Mouse (Mus musculus): ENCODE data around the gene Phka1. TPM values are rescaled to one million over a fixed set of nuclear protein-coding genes. Genes with fewer than 3 reads are reported as not detected.

Phka1 gene
- polyA plus RNA-seq, 1 experiment from 2014 or later = 8.6 TPM

DNA sequence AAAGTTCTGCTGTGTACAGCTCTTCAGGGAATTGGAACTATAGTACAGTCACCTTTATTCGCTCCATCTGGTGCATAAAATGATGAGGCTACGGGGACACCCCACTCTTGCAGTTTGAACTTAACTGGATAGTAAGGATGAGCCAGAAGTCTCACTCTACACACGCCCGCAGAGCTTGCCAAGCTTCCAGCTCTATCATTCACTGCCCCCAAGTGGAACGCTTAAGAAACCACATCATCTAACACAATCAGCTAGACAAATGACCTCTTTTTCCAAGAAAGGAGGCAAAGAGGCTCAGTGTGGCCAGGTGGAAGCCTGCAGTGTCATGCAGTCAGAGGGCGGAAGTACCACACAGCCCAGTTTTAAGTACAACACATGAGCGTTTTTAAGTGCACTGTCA is 158.5 kb downstream of the Phka1 start:
- no peak for ATAC-seq (replicated peaks; ENCODE audit: low FRiP score, low TSS enrichment, low read depth)
- WGBS = 73% methylated on average over 7 of the region's 7 CpGs
- 0 out of 2 replicates have a peak, but pooled peaks cover 6% of the 10 kb centered on the region for H3K27me3 ChIP-seq (replicated peaks; ENCODE audit: control insufficient read depth, insufficient read depth, low read length)
- no peaks in the 10 kb centered on the region for H3K4me1 ChIP-seq (replicated peaks; ENCODE audit: control insufficient read depth, insufficient read depth, low read length)
- no peak overlapping the region for H3K27ac ChIP-seq (ENCODE audit: low read depth)
- no peak overlapping the region for H3K9ac ChIP-seq (ENCODE audit: low read length)
- H3K4me3 ChIP-seq (ENCODE audit: low read depth, low read length) = no peak overlapping the region
- H3K9me3 ChIP-seq (ENCODE audit: control insufficient read depth, low read length) = no peaks in the 10 kb centered on the region
- H3K4me2 ChIP-seq (ENCODE audit: low read length) = no peak overlapping the region
- DNase-seq (ENCODE audit: low spot score) = no peak
- H3K36me3 ChIP-seq (ENCODE audit: control insufficient read depth, insufficient read depth, low read length) = no peaks in the 10 kb centered on the region

DNA sequence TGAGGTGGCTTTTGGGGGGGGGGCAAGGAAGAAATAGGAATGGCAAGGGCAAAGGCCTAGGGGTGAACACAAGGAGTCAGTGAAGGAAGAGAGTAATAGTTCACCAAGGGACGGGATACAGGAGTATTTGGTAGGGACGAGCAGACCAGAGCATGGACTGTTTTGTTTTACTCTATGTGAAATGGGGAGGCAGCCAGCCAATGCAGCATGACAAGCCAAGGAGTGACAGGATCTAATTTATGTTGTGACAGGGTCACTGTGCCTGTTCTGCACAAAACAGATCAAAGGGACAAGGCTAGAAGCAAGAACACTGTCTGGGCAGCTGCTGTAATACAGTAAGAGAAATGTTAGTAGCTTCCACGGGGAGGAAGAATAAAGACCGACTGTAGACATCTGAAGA is 164.4 kb downstream of the Phka1 start:
- DNase-seq (ENCODE audit: low spot score) (no peak), ATAC-seq (replicated peaks; ENCODE audit: low FRiP score, low TSS enrichment, low read depth) (no peak)
- no peak overlapping the region for H3K4me3 ChIP-seq (ENCODE audit: low read depth, low read length)
- no peaks in the 10 kb centered on the region for H3K4me1 ChIP-seq (replicated peaks; ENCODE audit: control insufficient read depth, insufficient read depth, low read length)
- WGBS = 80% methylated on average over 4 of the region's 4 CpGs
- H3K4me2 ChIP-seq (ENCODE audit: low read length) = no peak overlapping the region
- H3K9me3 ChIP-seq (ENCODE audit: control insufficient read depth, low read length) = no peaks in the 10 kb centered on the region
- H3K27me3 ChIP-seq (replicated peaks; ENCODE audit: control insufficient read depth, insufficient read depth, low read length) = 0 out of 2 replicates have a peak, but pooled peaks cover 2% of the 10 kb centered on the region
- no peaks in the 10 kb centered on the region for H3K36me3 ChIP-seq (ENCODE audit: control insufficient read depth, insufficient read depth, low read length)
- no peak overlapping the region for H3K27ac ChIP-seq (ENCODE audit: low read depth)
- H3K9ac ChIP-seq (ENCODE audit: low read length) = no peak overlapping the region

DNA sequence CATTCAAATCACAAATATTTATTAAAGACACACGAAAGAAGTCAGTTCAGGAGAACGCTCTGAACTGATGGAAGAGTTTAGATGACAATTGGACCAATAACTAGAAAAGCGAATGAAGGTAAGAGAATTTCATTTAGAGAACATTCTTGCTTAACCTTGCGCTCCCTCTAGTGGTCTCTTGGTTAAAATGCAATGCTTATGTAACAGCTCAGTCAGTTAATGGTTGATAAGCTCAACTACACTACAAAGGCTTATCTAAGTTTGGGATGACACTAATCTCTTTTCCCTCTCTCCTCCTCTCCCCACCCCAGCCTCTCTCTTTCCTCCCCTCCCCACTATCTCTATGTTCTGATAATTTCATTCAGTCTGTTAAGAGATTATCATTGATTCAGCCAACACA is 165.1 kb downstream of the Phka1 start:
- Histone ChIP-seq H3K4me2 (ENCODE audit: low read length) (no peak overlapping the region), H3K9me3 (ENCODE audit: control insufficient read depth, low read length) (no peaks in the 10 kb centered on the region), H3K27ac (ENCODE audit: low read depth) (no peak overlapping the region), H3K36me3 (ENCODE audit: control insufficient read depth, insufficient read depth, low read length) (no peaks in the 10 kb centered on the region), H3K4me1 (replicated peaks; ENCODE audit: control insufficient read depth, insufficient read depth, low read length) (no peaks in the 10 kb centered on the region), H3K4me3 (ENCODE audit: low read depth, low read length) (no peak overlapping the region), H3K27me3 (replicated peaks; ENCODE audit: control insufficient read depth, insufficient read depth, low read length) (0 out of 2 replicates have a peak, but pooled peaks cover 2% of the 10 kb centered on the region), H3K9ac (ENCODE audit: low read length) (no peak overlapping the region)
- WGBS = 28% methylated on average over 4 of the region's 4 CpGs
- ATAC-seq (replicated peaks; ENCODE audit: low FRiP score, low TSS enrichment, low read depth) = no peak
- no peak for DNase-seq (ENCODE audit: low spot score)

DNA sequence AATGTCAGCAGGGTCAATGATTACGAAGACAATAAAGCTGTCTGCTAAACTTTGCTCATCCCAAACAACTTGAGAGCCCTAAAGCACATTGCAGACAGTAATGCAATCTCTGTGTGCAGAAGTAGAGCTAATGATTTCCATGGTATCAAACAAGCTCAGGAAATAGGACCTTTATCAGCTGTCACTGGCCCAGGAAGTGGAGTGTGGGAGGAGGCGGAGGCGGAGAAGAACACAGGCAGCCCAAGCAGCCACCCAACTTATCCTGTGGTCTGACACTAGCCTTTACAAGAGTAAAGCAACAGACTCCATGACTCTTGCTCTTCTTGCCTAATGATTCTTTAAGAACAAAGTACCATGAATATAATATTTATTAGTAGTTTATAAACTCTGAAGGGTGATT is 165.6 kb downstream of the Phka1 start:
- Histone ChIP-seq H3K27me3 (replicated peaks; ENCODE audit: control insufficient read depth, insufficient read depth, low read length) (0 out of 2 replicates have a peak, but pooled peaks cover 2% of the 10 kb centered on the region), H3K36me3 (ENCODE audit: control insufficient read depth, insufficient read depth, low read length) (no peaks in the 10 kb centered on the region), H3K4me2 (ENCODE audit: low read length) (no peak overlapping the region), H3K4me3 (ENCODE audit: low read depth, low read length) (no peak overlapping the region), H3K9ac (ENCODE audit: low read length) (no peak overlapping the region), H3K4me1 (replicated peaks; ENCODE audit: control insufficient read depth, insufficient read depth, low read length) (no peaks in the 10 kb centered on the region), H3K27ac (ENCODE audit: low read depth) (no peak overlapping the region), H3K9me3 (ENCODE audit: control insufficient read depth, low read length) (no peaks in the 10 kb centered on the region)
- no peak for ATAC-seq (replicated peaks; ENCODE audit: low FRiP score, low TSS enrichment, low read depth)
- whole genome bisulfite sequencing = 86% methylated on average over 3 of the region's 3 CpGs
- DNase-seq (ENCODE audit: low spot score) = no peak

DNA sequence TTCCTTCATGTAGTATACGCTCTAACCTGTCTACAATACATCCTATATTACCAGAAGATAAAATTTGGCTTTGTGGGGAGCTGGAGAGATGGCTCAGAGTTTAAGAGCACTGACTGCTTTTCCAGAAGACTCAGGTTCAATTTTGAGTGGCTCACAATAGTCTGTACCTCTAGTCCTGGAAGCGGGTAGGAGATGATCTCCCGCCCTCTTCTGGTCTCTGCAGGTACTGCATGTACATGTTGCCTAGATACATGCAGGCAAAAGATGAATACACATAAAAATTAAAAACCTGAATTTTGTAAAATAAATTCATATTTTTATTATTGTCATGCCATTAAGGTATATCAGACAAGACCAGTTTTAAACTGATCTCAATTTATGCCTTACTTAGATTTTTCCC is 167.3 kb downstream of the Phka1 start:
- WGBS = 32% methylated on average over 3 of the region's 3 CpGs
- ATAC-seq (replicated peaks; ENCODE audit: low FRiP score, low TSS enrichment, low read depth) (no peak), DNase-seq (ENCODE audit: low spot score) (peak; percentile 83)
- no peak overlapping the region for H3K27ac ChIP-seq (ENCODE audit: low read depth)
- no peak overlapping the region for H3K9ac ChIP-seq (ENCODE audit: low read length)
- no peaks in the 10 kb centered on the region for H3K4me1 ChIP-seq (replicated peaks; ENCODE audit: control insufficient read depth, insufficient read depth, low read length)
- no peak overlapping the region for H3K4me2 ChIP-seq (ENCODE audit: low read length)
- H3K9me3 ChIP-seq (ENCODE audit: control insufficient read depth, low read length) = no peaks in the 10 kb centered on the region
- H3K27me3 ChIP-seq (replicated peaks; ENCODE audit: control insufficient read depth, insufficient read depth, low read length) = 0 out of 2 replicates have a peak, but pooled peaks cover 2% of the 10 kb centered on the region
- no peaks in the 10 kb centered on the region for H3K36me3 ChIP-seq (ENCODE audit: control insufficient read depth, insufficient read depth, low read length)
- no peak overlapping the region for H3K4me3 ChIP-seq (ENCODE audit: low read depth, low read length)

DNA sequence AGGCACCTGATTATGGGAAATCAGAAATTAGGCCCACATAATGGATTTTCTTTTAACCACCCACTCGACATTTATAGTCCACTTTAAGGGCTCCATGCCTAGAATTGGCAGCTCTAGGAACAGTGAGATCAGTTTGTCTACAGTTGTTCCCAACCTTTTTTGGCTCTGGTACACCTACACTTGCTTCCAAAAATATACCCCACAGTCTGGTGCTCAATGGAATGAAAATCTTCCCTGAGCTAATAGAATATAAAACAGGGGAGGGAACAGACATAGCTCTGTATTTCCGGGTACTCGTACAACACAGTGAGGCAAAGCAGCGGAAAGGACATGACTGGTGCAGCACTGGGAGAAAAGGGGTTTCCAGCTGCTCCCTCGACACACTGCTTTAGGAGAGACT is 168.5 kb downstream of the Phka1 start:
- WGBS = 85% methylated on average over 5 of the region's 5 CpGs
- no peak for ATAC-seq (replicated peaks; ENCODE audit: low FRiP score, low TSS enrichment, low read depth)

More for the DNA sequence above, 168.5 kb downstream of the Phka1 start:
- Histone ChIP-seq H3K4me3 (ENCODE audit: low read depth, low read length) (no peak overlapping the region), H3K9ac (ENCODE audit: low read length) (no peak overlapping the region), H3K27ac (ENCODE audit: low read depth) (no peak overlapping the region), H3K27me3 (replicated peaks; ENCODE audit: control insufficient read depth, insufficient read depth, low read length) (0 out of 2 replicates have a peak, but pooled peaks cover 2% of the 10 kb centered on the region), H3K9me3 (ENCODE audit: control insufficient read depth, low read length) (no peaks in the 10 kb centered on the region), H3K36me3 (ENCODE audit: control insufficient read depth, insufficient read depth, low read length) (no peaks in the 10 kb centered on the region), H3K4me1 (replicated peaks; ENCODE audit: control insufficient read depth, insufficient read depth, low read length) (no peaks in the 10 kb centered on the region), H3K4me2 (ENCODE audit: low read length) (no peak overlapping the region)
- DNase-seq (ENCODE audit: low spot score) = no peak

Other genes with a start within 250 kb of the Phka1 start
- gene Hdac8, start 138.9 kb downstream of the Phka1 start, polyA plus RNA-seq (2014; fragmentation: Nextera tagmentation; extraction: Ambion mirVana) = 1.6 and 2.3 TPM in 2 replicates
- gene Gm3880, start 42.7 kb upstream of the Phka1 start, polyA plus RNA-seq (2014; fragmentation: Nextera tagmentation; extraction: Ambion mirVana) = not detected in 2 replicates
- gene Gm9112, start 63.4 kb upstream of the Phka1 start, polyA plus RNA-seq (2014; fragmentation: Nextera tagmentation; extraction: Ambion mirVana) = not detected in 2 replicates
- gene Dmrtc1b, start 63.6 kb upstream of the Phka1 start, polyA plus RNA-seq (2014; fragmentation: Nextera tagmentation; extraction: Ambion mirVana) = not detected in 2 replicates
- not detected in 2 replicates for gene Dmrtc1c1, start 158.7 kb upstream of the Phka1 start, polyA plus RNA-seq (2014; fragmentation: Nextera tagmentation; extraction: Ambion mirVana)
- not detected in 2 replicates for gene Dmrtc1c2, start 210.4 kb upstream of the Phka1 start, polyA plus RNA-seq (2014; fragmentation: Nextera tagmentation; extraction: Ambion mirVana)
- not detected in 2 replicates for gene 1700031F05Rik, start 223.7 kb upstream of the Phka1 start, polyA plus RNA-seq (2014; fragmentation: Nextera tagmentation; extraction: Ambion mirVana)

Measured in intestine, embryonic 14.5 days (tissue).